Mouse (Mus musculus): ENCODE results near the gene Cdkl2. TPM values are rescaled to one million over a fixed set of nuclear protein-coding genes. Genes with fewer than 3 reads are reported as not detected.

Gene Cdkl2
- total RNA-seq, 1 experiment: 6.4 TPM

- H3K9ac ChIP-seq (ENCODE audit: insufficient read depth, low read depth, low read length, poor library complexity, severe bottlenecking): peak overlapping the region; percentile 45; the same call in 1 of the 2 replicates
- no peak overlapping the region for H3K27ac ChIP-seq (ENCODE audit: insufficient read depth, low read depth, low read length, poor library complexity, severe bottlenecking)
- TF ChIP-seq CHD2 (IDR thresholded peaks at IDR 0.05; ENCODE audit: low read depth, low read length) (no peak), HCFC1 (IDR thresholded peaks at IDR 0.05; ENCODE audit: borderline replicate concordance, insufficient read depth, low read length) (no peak), ZC3H11A (IDR thresholded peaks at IDR 0.05; ENCODE audit: borderline replicate concordance, low read depth, low read length) (no peak), ZNF384 (IDR thresholded peaks at IDR 0.05; ENCODE audit: low read depth, low read length) (no peak), MAFK (IDR thresholded peaks at IDR 0.05; ENCODE audit: insufficient read depth, low read depth, low read length) (no peak)
- peaks cover 2 to 10% of the 10 kb centered on the region in 2 experiments; a peak in 1 of 4 replicates for H3K4me1 ChIP-seq (ENCODE audit: control insufficient read depth in 2 of 2, insufficient read depth in 2 of 2, low read length in 2 of 2, poor library complexity in 1 of 2)
- H3K36me3 ChIP-seq (ENCODE audit: control insufficient read depth, insufficient read depth, low read length, poor library complexity, severe bottlenecking): no peaks in the 10 kb centered on the region; the same call in 1 of the 2 replicates
- H3K9me3 ChIP-seq (ENCODE audit: control insufficient read depth, insufficient read depth, low read depth, low read length): no peaks in the 10 kb centered on the region
- in situ Hi-C loops (cut with MboI; ENCODE audit: low sequenced_read_pairs in 2 of 2, unreplicated experiment in 2 of 2): no loop called here
- H3K4me3 ChIP-seq (ENCODE audit: insufficient read depth in 1 of 2, low read depth in 1 of 2, low read length in 2 of 2, poor library complexity in 1 of 2, severe bottlenecking in 1 of 2): peak overlapping the region in 1 of 2 experiments; percentile 31; a peak in 2 of 4 replicates
- no peak for DNase-seq (ENCODE audit: low read depth, low spot score)
Measured at GRCm38 (mm10) chr5:92079304-92079703, 35.6 kb upstream of the Cdkl2 start.

DNA sequence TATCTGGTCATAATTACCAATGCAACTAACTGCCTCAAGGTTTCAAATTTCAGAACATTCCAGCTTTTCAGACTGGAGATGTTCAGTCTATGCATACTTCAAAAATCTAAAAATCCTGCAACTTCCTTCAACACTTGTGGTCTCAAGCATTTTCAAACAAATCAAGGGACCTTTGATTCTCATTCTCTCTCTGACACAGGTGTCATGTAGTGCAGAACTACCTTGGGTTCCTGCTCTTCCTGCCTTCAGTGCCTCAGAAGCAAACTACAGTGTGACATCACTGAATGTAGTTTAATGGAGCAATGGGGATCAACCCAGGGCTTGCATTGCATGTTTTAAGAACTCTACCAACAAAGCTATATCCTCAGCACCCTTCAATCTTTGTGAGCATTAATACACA lies 35.1 kb upstream of the Cdkl2 start:
- Histone ChIP-seq H3K9me3 (ENCODE audit: control insufficient read depth, insufficient read depth, low read depth, low read length) (no peaks in the 10 kb centered on the region), H3K4me1 (ENCODE audit: control insufficient read depth in 2 of 2, insufficient read depth in 2 of 2, low read length in 2 of 2, poor library complexity in 1 of 2) (peaks cover 2 to 10% of the 10 kb centered on the region in 2 experiments; a peak in 1 of 4 replicates), H3K27ac (ENCODE audit: insufficient read depth, low read depth, low read length, poor library complexity, severe bottlenecking) (no peak overlapping the region), H3K4me3 (ENCODE audit: insufficient read depth in 1 of 2, low read depth in 1 of 2, low read length in 2 of 2, poor library complexity in 1 of 2, severe bottlenecking in 1 of 2) (peak overlapping the region in 1 of 2 experiments; percentile 31; a peak in 1 of 4 replicates), H3K36me3 (ENCODE audit: control insufficient read depth, insufficient read depth, low read length, poor library complexity, severe bottlenecking) (no peaks in the 10 kb centered on the region; the same call in 1 of the 2 replicates), H3K9ac (ENCODE audit: insufficient read depth, low read depth, low read length, poor library complexity, severe bottlenecking) (no peak overlapping the region)
- DNase-seq (ENCODE audit: low read depth, low spot score): no peak
- TF ChIP-seq MAFK (IDR thresholded peaks at IDR 0.05; ENCODE audit: insufficient read depth, low read depth, low read length) (no peak), CHD2 (IDR thresholded peaks at IDR 0.05; ENCODE audit: low read depth, low read length) (no peak), HCFC1 (IDR thresholded peaks at IDR 0.05; ENCODE audit: borderline replicate concordance, insufficient read depth, low read length) (no peak), ZNF384 (IDR thresholded peaks at IDR 0.05; ENCODE audit: low read depth, low read length) (no peak), ZC3H11A (IDR thresholded peaks at IDR 0.05; ENCODE audit: borderline replicate concordance, low read depth, low read length) (no peak)
- in situ Hi-C loops (cut with MboI; ENCODE audit: low sequenced_read_pairs in 2 of 2, unreplicated experiment in 2 of 2): no loop called here

DNA sequence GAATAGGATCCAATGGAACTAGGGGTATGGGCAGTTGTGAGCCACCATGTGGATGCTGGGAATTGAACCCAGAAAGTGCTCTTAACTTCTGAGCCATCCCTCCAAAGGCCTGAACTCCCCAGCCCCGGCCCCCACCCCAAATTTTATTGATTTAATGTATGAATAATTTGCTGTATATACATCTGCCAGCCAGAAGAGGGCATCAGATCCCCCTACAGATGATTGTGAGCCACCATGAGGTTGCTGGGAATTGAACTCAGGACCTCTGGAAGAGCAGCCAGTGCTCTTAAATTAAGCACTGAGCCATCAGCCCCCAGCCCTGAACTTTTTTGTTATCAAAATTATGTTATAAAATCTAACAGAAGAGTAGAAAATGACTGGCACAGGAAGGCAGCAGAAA lies 32.6 kb upstream of the Cdkl2 start:
- in situ Hi-C loops (cut with MboI; ENCODE audit: low sequenced_read_pairs in 2 of 2, unreplicated experiment in 2 of 2): no loop called here
- Histone ChIP-seq H3K36me3 (ENCODE audit: control insufficient read depth, insufficient read depth, low read length, poor library complexity, severe bottlenecking) (peaks cover 2% of the 10 kb centered on the region), H3K27ac (ENCODE audit: insufficient read depth, low read depth, low read length, poor library complexity, severe bottlenecking) (0 out of 2 replicates have a peak overlapping the region, but pooled peaks have one; percentile 19), H3K9me3 (ENCODE audit: control insufficient read depth, insufficient read depth, low read depth, low read length) (no peaks in the 10 kb centered on the region), H3K4me1 (ENCODE audit: control insufficient read depth in 2 of 2, insufficient read depth in 2 of 2, low read length in 2 of 2, poor library complexity in 1 of 2) (peaks cover 4 to 10% of the 10 kb centered on the region in 2 experiments; a peak in 2 of 4 replicates), H3K4me3 (ENCODE audit: insufficient read depth in 1 of 2, low read depth in 1 of 2, low read length in 2 of 2, poor library complexity in 1 of 2, severe bottlenecking in 1 of 2) (peak overlapping the region in 1 of 2 experiments; percentile 36; a peak in 1 of 4 replicates), H3K9ac (ENCODE audit: insufficient read depth, low read depth, low read length, poor library complexity, severe bottlenecking) (peak overlapping the region; percentile 9; the same call in 1 of the 2 replicates)
- TF ChIP-seq MAFK (IDR thresholded peaks at IDR 0.05; ENCODE audit: insufficient read depth, low read depth, low read length) (no peak), ZC3H11A (IDR thresholded peaks at IDR 0.05; ENCODE audit: borderline replicate concordance, low read depth, low read length) (no peak), CHD2 (IDR thresholded peaks at IDR 0.05; ENCODE audit: low read depth, low read length) (no peak), HCFC1 (IDR thresholded peaks at IDR 0.05; ENCODE audit: borderline replicate concordance, insufficient read depth, low read length) (no peak), ZNF384 (IDR thresholded peaks at IDR 0.05; ENCODE audit: low read depth, low read length) (no peak)
- DNase-seq (ENCODE audit: low read depth, low spot score): no peak

DNA sequence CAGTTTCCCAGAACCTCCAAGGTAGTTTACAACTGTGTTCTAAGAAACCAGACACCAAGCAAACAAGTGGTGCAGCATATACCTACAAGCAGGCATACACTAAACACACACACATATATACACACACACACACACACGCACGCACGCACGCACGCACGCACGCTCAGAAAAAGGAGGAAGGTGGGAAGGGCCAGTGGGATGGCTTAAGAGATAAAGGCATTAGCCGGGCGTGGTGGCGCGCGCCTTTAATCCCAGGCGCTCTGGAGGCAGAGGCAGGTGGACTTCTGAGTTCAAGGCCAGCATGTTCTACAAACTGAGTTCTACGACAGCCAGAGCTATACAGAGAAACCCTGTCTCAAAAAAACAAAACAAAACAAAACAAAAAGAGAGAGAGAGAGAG lies 30.4 kb upstream of the Cdkl2 start:
- H3K4me1 ChIP-seq (ENCODE audit: control insufficient read depth in 2 of 2, insufficient read depth in 2 of 2, low read length in 2 of 2, poor library complexity in 1 of 2): peaks cover 1 to 2% of the 10 kb centered on the region in 2 experiments; a peak in 2 of 4 replicates
- DNase-seq (ENCODE audit: low read depth, low spot score): no peak
- H3K27ac ChIP-seq (ENCODE audit: insufficient read depth, low read depth, low read length, poor library complexity, severe bottlenecking): no peak overlapping the region; the same call in 1 of the 2 replicates
- H3K9ac ChIP-seq (ENCODE audit: insufficient read depth, low read depth, low read length, poor library complexity, severe bottlenecking): no peak overlapping the region
- H3K36me3 ChIP-seq (ENCODE audit: control insufficient read depth, insufficient read depth, low read length, poor library complexity, severe bottlenecking): peaks cover 7% of the 10 kb centered on the region
- H3K4me3 ChIP-seq (ENCODE audit: insufficient read depth in 1 of 2, low read depth in 1 of 2, low read length in 2 of 2, poor library complexity in 1 of 2, severe bottlenecking in 1 of 2): peak overlapping the region; percentile 19 to 31
- no peaks in the 10 kb centered on the region for H3K9me3 ChIP-seq (ENCODE audit: control insufficient read depth, insufficient read depth, low read depth, low read length)
- TF ChIP-seq HCFC1 (IDR thresholded peaks at IDR 0.05; ENCODE audit: borderline replicate concordance, insufficient read depth, low read length): no peak
- no peak for TF ChIP-seq MAFK (IDR thresholded peaks at IDR 0.05; ENCODE audit: insufficient read depth, low read depth, low read length)
- TF ChIP-seq CHD2 (IDR thresholded peaks at IDR 0.05; ENCODE audit: low read depth, low read length): no peak
- no peak for TF ChIP-seq ZNF384 (IDR thresholded peaks at IDR 0.05; ENCODE audit: low read depth, low read length)
- in situ Hi-C loops (cut with MboI; ENCODE audit: low sequenced_read_pairs in 2 of 2, unreplicated experiment in 2 of 2): loop anchor here in 1 of 2 experiments (5.0 kb wide), 1 partner anchor 43 kb away; no protein-coding TSS in a partner anchor
